Comparison of ENCODE assay signal across 13 mouse cellular contexts in genomic region chr19:38778805-38779204, GRCm38 (mm10). TPM values are rescaled to one million over a fixed set of nuclear protein-coding genes. Genes with fewer than 3 reads are reported as not detected.
A peak's percentile ranks its signal among the peaks of the same experiment; 100 is the strongest.
DNase-seq lines count a peak whose midpoint lies in the region; ATAC-seq lines count a peak whose summit lies in the region.
"Had no signal": no experiment of that assay in that cellular context is flagged by ENCODE, and none has a peak within 500 bp of the region (broad histone marks: within the 10 kb centered on the region; RNA-seq: fewer than 3 reads in every experiment).

No protein-coding gene starts in this region.

- intact Hi-C loops in heart, postnatal 14 days (cut with DNase I) = loop anchor here (5.0 kb wide), 1 partner anchor 357 kb away; no protein-coding TSS in a partner anchor

- ATAC-seq in heart, embryonic 11.5 days (replicated peaks; ENCODE audit: insufficient number of reproducible peaks, low FRiP score, low TSS enrichment) = no peak

- no peak overlapping the region for H3K9ac ChIP-seq in heart, embryonic 11.5 days (ENCODE audit: low read depth, low read length)
- H3K9ac ChIP-seq: hindbrain, embryonic 13.5 days; limb, embryonic 12.5 days had no signal

- peak; percentile 19 to 23 for DNase-seq in heart, postnatal 14 days
- DNase-seq in 3134 (ENCODE audit: extremely low read depth, insufficient read length, low spot score) = peak; percentile 48
- DNase-seq in NIH3T3 (ENCODE audit: low read depth) = peak; percentile 85
- DNase-seq in layer of hippocampus, adult 9-11 months = peak; percentile 75
- DNase-seq in B cell, adult 2 months = no peak
- no peak for DNase-seq in adrenal gland, adult 18-20 months (ENCODE audit: low spot score in 2 of 2)
- DNase-seq: adrenal gland, postnatal 14 days; cerebellum, postnatal 14 days; gastrocnemius, postnatal 36 days; kidney, adult 2 months had no signal

- H3K27me3 ChIP-seq in heart, embryonic 11.5 days (ENCODE audit: control insufficient read depth, insufficient read depth, low read length) = no peaks in the 10 kb centered on the region
- H3K27me3 ChIP-seq: hindbrain, embryonic 13.5 days; limb, embryonic 12.5 days had no signal

- H3K9me3 ChIP-seq in heart, embryonic 11.5 days (replicated peaks; ENCODE audit: control insufficient read depth, low read length) = no peaks in the 10 kb centered on the region
- H3K9me3 ChIP-seq: hindbrain, embryonic 13.5 days; limb, embryonic 12.5 days had no signal

- H3K27ac ChIP-seq in heart, embryonic 11.5 days (ENCODE audit: low read depth, low read length) = no peak overlapping the region
- H3K27ac ChIP-seq: hindbrain, embryonic 13.5 days; limb, embryonic 12.5 days had no signal

- no peak overlapping the region for H3K4me2 ChIP-seq in heart, embryonic 11.5 days
- H3K4me2 ChIP-seq: hindbrain, embryonic 13.5 days; limb, embryonic 12.5 days had no signal

- no peaks in the 10 kb centered on the region for H3K4me1 ChIP-seq in heart, embryonic 11.5 days (ENCODE audit: control insufficient read depth, insufficient read depth, low read length)
- H3K4me1 ChIP-seq: hindbrain, embryonic 13.5 days had no signal

- 70% methylated on average over 2 of the region's 2 CpGs for WGBS in heart, embryonic 11.5 days (ENCODE audit: insufficient replicate concordance)

- no peak overlapping the region for H3K4me3 ChIP-seq in heart, embryonic 11.5 days (ENCODE audit: low read depth, low read length)
- H3K4me3 ChIP-seq: hindbrain, embryonic 13.5 days; limb, embryonic 12.5 days had no signal

- H3K36me3 ChIP-seq in heart, embryonic 11.5 days (ENCODE audit: control insufficient read depth, insufficient read depth, low read length) = no peaks in the 10 kb centered on the region
- H3K36me3 ChIP-seq: hindbrain, embryonic 13.5 days had no signal

RNA-seq across cellular contexts. Expression of gene Noc3l, which starts 40.2 kb away (rescaled TPM):
- total RNA-seq in heart, postnatal 14 days (2021) = 1 to 10 TPM; 5.4 to 6.7 TPM
- polyA plus RNA-seq in heart, embryonic 11.5 days (2014; fragmentation: Nextera tagmentation; extraction: Ambion mirVana) = 6.2 and 6.6 TPM in 2 replicates
- 10 to 100 TPM; 18.8 to 20.7 TPM for total RNA-seq in adrenal gland, adult 18-20 months (2021)

RNA-seq across cellular contexts. Expression of gene Tbc1d12, which starts 57.6 kb away (rescaled TPM):
- total RNA-seq in heart, postnatal 14 days (2021) = 1 to 10 TPM; 5.8 to 6.6 TPM
- 2.0 and 2.2 TPM in 2 replicates for polyA plus RNA-seq in heart, embryonic 11.5 days (2014; fragmentation: Nextera tagmentation; extraction: Ambion mirVana)
- total RNA-seq in adrenal gland, adult 18-20 months (2021) = 10 to 100 TPM; 10.1 to 10.5 TPM

Comparison
In these comparisons a context has a peak if more than half of its experiments do, and no peak if none do; other contexts are left out.
1. DNase-seq: peak in heart, postnatal 14 days (2 of 2), 3134 (single experiment), NIH3T3 (single experiment) and layer of hippocampus, adult 9-11 months (single experiment); none in B cell, adult 2 months (0 of 2) and adrenal gland, adult 18-20 months (0 of 2).